Mouse (Mus musculus) sigmoid colon, adult 10 weeks (tissue): ENCODE results near the gene Adck2. TPM values are rescaled to one million over a fixed set of nuclear protein-coding genes. Genes with fewer than 3 reads are reported as not detected.

Experiments
- polyA plus RNA-seq: library from polyadenylated mRNA; stranded (reverse); fragments of 350-450 nt; fragmentation: Illumina TruSeq; extraction: RNeasy Lipid Tissue Mini Kit (QIAGEN cat#74804); gene quantifications from one replicate; pipeline ENCODE4 v1.2.3, GENCODE M21; 2014; ENCODE audit warnings: low read depth, low replicate concordance

Adck2 gene
- polyA plus RNA-seq = 5.4 TPM

DNA sequence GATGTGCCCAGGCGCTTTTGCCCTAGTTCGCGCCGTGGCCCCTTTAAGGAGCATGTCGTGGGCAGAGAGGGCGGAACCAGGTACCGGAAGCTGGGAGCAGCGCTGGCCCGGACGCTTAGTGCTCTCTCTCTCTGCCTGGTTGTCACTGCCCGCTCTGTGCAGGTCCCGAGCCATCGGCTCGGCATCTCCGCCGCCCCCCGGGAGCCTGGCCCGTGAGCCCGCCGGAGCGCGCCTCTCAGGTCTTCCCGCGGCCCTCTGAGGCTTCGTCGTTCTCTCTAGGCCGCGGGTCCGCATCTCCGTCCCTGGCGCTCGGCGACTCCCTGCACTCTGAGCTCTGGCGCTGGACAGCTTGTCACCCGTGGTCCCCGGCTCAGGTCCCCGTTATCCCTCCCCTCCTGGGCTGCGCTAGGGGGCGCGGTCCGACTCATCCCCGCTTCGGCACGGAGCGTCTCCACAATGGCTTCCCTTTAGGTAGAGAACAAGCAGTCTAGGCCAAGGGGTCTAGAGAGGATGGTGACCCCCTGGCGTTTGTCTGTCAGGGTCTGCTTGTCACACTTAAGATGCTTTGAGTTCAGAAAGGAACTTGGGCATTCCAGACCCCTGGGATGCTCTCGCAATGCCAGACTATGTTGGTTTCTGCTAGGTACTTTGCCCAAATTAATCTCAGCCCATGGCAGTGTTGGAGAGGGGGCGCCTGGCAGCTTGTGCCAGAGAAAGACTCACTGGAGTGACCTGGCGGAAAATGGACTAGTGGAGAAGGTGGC is at the start of gene Adck2:
Gene Adck2 (plus strand): TSS at position 83 of the 764 bp plus-strand sequence.

DNA sequence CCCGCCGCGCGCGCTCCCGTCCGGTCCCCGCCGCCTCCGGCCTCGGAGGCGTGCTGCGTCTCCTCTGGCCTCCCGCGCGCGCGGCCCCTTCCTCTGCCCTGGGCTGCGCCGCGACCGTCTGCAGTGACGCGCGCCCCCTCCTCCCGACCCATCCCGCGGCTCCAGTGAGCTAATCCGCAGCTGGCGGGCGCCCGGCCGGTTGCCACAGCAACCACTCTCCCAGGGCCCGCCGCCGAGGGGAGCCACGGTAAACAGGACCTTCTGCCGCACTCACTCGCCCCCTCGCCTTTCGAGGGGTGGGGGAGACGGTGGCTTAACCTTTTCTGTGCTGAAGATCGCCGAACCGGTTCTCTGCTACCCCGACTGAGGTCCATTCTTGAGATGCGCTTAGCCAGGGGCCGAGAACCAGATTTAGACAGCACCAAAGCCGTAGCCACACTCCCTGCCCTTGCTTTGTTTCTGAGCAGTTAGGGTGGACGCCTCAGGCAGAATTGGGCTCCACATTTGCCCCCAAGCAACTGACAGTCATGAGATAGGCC is 15.9 kb upstream of the Adck2 start, which contains the start of gene Dennd2a:
Gene Dennd2a (minus strand): TSS at position 145 of the 539 bp plus-strand sequence.

DNA sequence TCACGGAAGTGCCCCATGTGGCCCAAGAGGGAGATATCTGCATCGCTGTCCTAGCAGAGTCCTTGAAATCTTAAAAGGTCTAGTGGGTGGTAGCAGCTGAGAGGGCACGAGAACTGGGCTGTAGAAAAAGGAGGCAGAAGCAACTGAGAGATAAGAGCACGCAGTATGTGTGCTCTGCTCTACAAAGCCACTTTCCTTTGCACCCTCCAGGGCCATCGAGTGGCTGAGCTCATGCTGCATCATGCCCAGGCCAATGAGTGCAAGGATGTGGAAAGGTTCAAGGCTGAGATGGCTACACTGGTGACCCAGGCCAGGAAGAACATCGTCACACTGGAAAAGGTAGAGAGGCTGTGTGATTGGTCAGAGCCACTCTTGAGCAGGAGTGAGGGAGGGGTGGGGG is 11.8 kb downstream of the Adck2 start, which contains the start of gene Gm42420:
Gene Gm42420 (plus strand): TSS at position 237 of the 400 bp plus-strand sequence.

DNA sequence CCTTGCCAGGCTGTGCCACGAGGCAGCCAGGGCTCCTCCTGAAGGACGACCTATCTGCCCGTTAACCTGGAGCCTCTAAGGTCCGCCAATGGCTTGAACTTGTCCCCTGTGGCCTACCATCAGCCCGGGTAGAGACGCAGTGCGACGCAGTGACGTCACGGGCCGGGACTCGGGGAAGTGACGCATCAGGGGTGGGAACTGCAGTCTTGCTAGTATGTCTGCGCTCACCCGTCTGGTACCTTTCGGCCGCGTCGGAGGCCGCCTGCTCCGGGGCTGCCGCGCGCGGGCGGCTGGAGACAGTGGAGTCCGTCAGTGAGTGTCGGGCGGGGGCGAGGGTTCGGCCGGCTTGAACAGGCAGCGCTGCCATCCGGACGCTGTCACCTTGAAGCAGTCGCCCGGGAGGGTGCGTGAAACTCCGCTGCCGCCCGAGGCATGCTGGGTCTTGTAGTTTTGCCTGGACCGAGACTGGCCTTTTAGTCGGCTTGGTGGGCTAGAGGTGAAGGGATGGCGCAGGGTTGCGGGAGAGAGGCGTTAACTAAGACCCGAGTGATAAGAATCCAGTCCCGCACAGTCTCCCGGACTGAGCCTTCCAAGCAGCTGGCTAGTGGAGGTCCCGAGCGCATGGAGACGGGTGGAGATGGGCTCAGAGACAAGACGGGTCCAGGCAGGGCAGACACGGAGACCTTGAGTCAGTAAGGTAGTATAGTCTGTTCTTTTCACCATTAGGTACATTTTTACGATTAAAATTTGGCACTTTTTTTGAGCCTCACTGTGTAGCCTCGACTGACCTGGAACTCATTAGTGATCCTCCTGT is 18.9 kb downstream of the Adck2 start, which contains the start of gene Ndufb2:
Gene Ndufb2 (plus strand): TSS at position 174 of the 814 bp plus-strand sequence.

Other genes starting within 250 kb of the Adck2 start
- 42.3 TPM for gene Slc37a3, start 196.2 kb upstream of the Adck2 start, polyA plus RNA-seq
- gene Rab19, start 192.7 kb upstream of the Adck2 start, polyA plus RNA-seq = 4.4 TPM
- gene Mkrn1, start 153.4 kb upstream of the Adck2 start, polyA plus RNA-seq = 258 TPM
- 1.1 TPM for gene Dennd2a, start 16.0 kb upstream of the Adck2 start, polyA plus RNA-seq
- gene Gm42420, start 11.9 kb downstream of the Adck2 start, polyA plus RNA-seq = not detected
- gene Ndufb2, start 18.7 kb downstream of the Adck2 start, polyA plus RNA-seq = 66.4 TPM
- 33.0 TPM for gene Braf, start 151.6 kb downstream of the Adck2 start, polyA plus RNA-seq
- 160 TPM for gene Mrps33, start 237.1 kb downstream of the Adck2 start, polyA plus RNA-seq